Mouse (Mus musculus) myocyte (in vitro differentiated cells): Measurements from ENCODE around the gene Fbxo47.

Source experiments
- CEBPB ChIP-seq: IDR thresholded peaks from 2 replicates; pipeline ENCODE4 v1.6.1; 2011; ENCODE audit warnings: mild to moderate bottlenecking, moderate library complexity; ENCODE audit not compliant: poor library complexity, insufficient read depth, severe bottlenecking
- MAX ChIP-seq: IDR thresholded peaks from one replicate; pipeline ENCODE4 v1.6.1; 2011; ENCODE audit warnings: low read depth, mild to moderate bottlenecking, control low read depth
- MYOD1 ChIP-seq, 3 experiments: IDR thresholded peaks; one replicate each; pipeline ENCODE4 v1.6.1; 2011; ENCODE audit warnings: control low read depth in 2 of 3, low read depth in 2 of 3, mild to moderate bottlenecking in 2 of 3, moderate library complexity in 1 of 3; ENCODE audit not compliant: insufficient read length in 2 of 3, control insufficient read depth in 1 of 3
- MYOG ChIP-seq, 3 experiments: IDR thresholded peaks; one replicate each; pipeline ENCODE4 v1.6.1; 2011; ENCODE audit warnings: control low read depth in 2 of 3, low read depth in 2 of 3, mild to moderate bottlenecking in 2 of 3; ENCODE audit not compliant: insufficient read length in 2 of 3, control insufficient read depth in 1 of 3, insufficient read depth in 1 of 3
- POLR2A ChIP-seq: IDR thresholded peaks from one replicate; pipeline ENCODE4 v1.6.1; 2011; ENCODE audit warnings: low read depth, mild to moderate bottlenecking, control low read depth, moderate library complexity; ENCODE audit not compliant: insufficient read length
- POLR2AphosphoS2 ChIP-seq: IDR thresholded peaks from one replicate; pipeline ENCODE4 v1.6.1; 2011; ENCODE audit warnings: low read depth, control low read depth; ENCODE audit not compliant: insufficient read length
- REST ChIP-seq: IDR thresholded peaks from one replicate; pipeline ENCODE4 v1.6.1; 2011; ENCODE audit warnings: mild to moderate bottlenecking, control low read depth, moderate library complexity; ENCODE audit not compliant: insufficient read depth, insufficient read length
- SRF ChIP-seq: IDR thresholded peaks from one replicate; pipeline ENCODE4 v1.6.1; 2011; ENCODE audit warnings: low read depth; ENCODE audit not compliant: control insufficient read depth, insufficient read length
- TCF12 ChIP-seq: IDR thresholded peaks from one replicate; pipeline ENCODE4 v1.6.1; 2011; ENCODE audit warnings: mild to moderate bottlenecking, control low read depth; ENCODE audit not compliant: poor library complexity, insufficient read depth, severe bottlenecking
- USF1 ChIP-seq: IDR thresholded peaks from one replicate; pipeline ENCODE4 v1.6.1; 2011; ENCODE audit warnings: low read depth, mild to moderate bottlenecking, control low read depth, moderate library complexity

DNA sequence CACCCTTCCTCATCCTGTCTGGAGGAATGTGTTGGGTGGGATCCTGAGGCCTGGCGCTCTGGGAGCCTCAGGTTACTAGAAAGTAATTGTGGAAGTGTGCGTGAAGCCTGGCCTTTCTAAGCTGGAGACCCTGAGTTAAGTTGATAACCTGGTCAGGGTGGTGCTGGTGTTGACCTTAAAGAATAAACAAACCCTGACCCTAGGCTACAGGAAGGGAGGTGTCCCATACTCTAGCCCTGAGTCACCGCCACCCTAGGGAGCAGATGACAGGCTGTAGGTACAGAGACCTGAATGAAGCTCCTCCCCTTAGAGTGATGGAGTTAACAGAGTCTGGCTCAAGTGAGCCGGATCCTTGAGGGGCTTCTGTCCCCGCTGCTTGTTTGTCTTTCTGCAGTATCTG, 80.1 kb downstream of the Fbxo47 start:
- no peak for TF ChIP-seq POLR2A
- TF ChIP-seq MYOG (IDR thresholded peaks at IDR 0.05; ENCODE audit: control insufficient read depth in 1 of 3, insufficient read depth in 1 of 3, insufficient read length in 2 of 3, low read depth in 2 of 3) = no peak
- no peak for TF ChIP-seq POLR2AphosphoS2
- no peak for TF ChIP-seq MAX
- no peak for TF ChIP-seq SRF
- TF ChIP-seq CEBPB = no peak
- TF ChIP-seq MYOD1 (IDR thresholded peaks at IDR 0.05; ENCODE audit: control insufficient read depth in 1 of 3, insufficient read length in 2 of 3, low read depth in 2 of 3) = no peak
- no peak for TF ChIP-seq USF1
- TF ChIP-seq TCF12 = no peak
- no peak for TF ChIP-seq REST
